Mouse (Mus musculus) spleen, adult 2 months (tissue): ENCODE data around the gene Ruvbl2. TPM values are rescaled to one million over a fixed set of nuclear protein-coding genes. Genes with fewer than 3 reads are reported as not detected.
A peak's percentile ranks its signal among the peaks of the same experiment; 100 is the strongest.

ENCODE experiments used
- DNase-seq, 2 experiments: peaks; one replicate each; pipeline versions ENCODE4 v3.0.0 to v3.0.0-alpha.2; 2012 to 2021; ENCODE audit warnings: low spot score in 2 of 2, low read depth in 1 of 2
- H3K27ac ChIP-seq: fragments of 200-500 bp; 2 replicates; pipeline ENCODE4 v1.5.1; 2012; ENCODE audit warnings: low read length, inconsistent platforms; ENCODE audit not compliant: insufficient read depth
- H3K27me3 ChIP-seq: fragments of 200-500 bp; 2 replicates; pipeline ENCODE4 v1.6.1; 2012; ENCODE audit warnings: mild to moderate bottlenecking, moderate library complexity, low read length, inconsistent platforms; ENCODE audit not compliant: control insufficient read depth, insufficient read depth
- H3K36me3 ChIP-seq: fragments of 200-500 bp; 2 replicates; pipeline ENCODE4 v1.6.1; 2012; ENCODE audit warnings: mild to moderate bottlenecking, low read length, inconsistent platforms; ENCODE audit not compliant: control insufficient read depth, insufficient read depth
- H3K4me1 ChIP-seq: fragments of 200-500 bp; 2 replicates; pipeline ENCODE4 v1.6.1; 2011; ENCODE audit warnings: inconsistent platforms; ENCODE audit not compliant: control insufficient read depth, insufficient read depth, insufficient read length
- H3K4me3 ChIP-seq: fragments of 200-500 bp; 2 replicates; pipeline ENCODE4 v1.5.1; 2011; ENCODE audit warnings: mild to moderate bottlenecking, inconsistent platforms; ENCODE audit not compliant: insufficient read depth, insufficient read length; ENCODE audit errors: extremely low read depth
- CTCF ChIP-seq: fragments of 200-500 bp; IDR thresholded peaks from 2 replicates; pipeline ENCODE4 v1.5.1; 2011; ENCODE audit warnings: mild to moderate bottlenecking, inconsistent platforms; ENCODE audit not compliant: insufficient read depth, insufficient read length, insufficient replicate concordance; ENCODE audit errors: extremely low read depth
- POLR2A ChIP-seq: fragments of 200-500 bp; IDR thresholded peaks from 2 replicates; pipeline ENCODE4 v1.6.1; 2011; ENCODE audit warnings: low read depth, low read length, inconsistent platforms
- whole genome bisulfite sequencing: fragments of 180-500 bp; shearing (Covaris S2); methylation state at CpG from one replicate; pipeline ENCODE4 v1.1.7; 2018; 5-methylcytosine and 5-hydroxymethylcytosine counted together
- polyA plus RNA-seq: library from polyadenylated mRNA; depleted of rRNA; stranded (reverse); fragments of >200 nt; gene quantifications from 2 replicates; pipeline ENCODE4 v1.2.3, GENCODE M21; 2012

Ruvbl2 gene
- polyA plus RNA-seq, 1 experiment: 55.3 TPM

DNA sequence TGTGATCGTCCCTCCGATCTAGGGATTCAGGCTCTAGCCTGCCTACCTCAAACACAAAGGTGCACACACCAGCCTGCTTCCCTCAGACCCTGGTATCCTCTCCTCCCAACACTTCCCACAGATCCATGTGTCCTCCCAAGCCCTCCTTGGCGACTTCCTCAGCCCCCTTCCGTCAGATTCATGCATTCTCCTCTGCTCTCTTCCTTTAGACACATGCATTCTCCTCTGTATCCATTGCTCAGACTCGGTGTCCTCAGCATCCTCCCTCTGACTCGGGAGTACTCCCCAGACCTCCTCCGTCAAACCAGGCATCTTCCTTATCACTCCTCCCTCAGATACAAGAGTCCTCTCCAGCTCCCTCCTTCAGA is 4.1 kb downstream of the Ruvbl2 start:
- TF ChIP-seq POLR2A: no peak
- no peak for TF ChIP-seq CTCF
- under 1% methylated on average over 7 of the region's 7 CpGs for WGBS
- no peak for DNase-seq
- Histone ChIP-seq H3K27me3 (no peaks in the 10 kb centered on the region), H3K36me3 (peaks cover 10% of the 10 kb centered on the region), H3K4me1 (peaks cover 10% of the 10 kb centered on the region; the same call in 1 of the 2 replicates), H3K27ac (peak overlapping the region; percentile 72), H3K4me3 (peak overlapping the region; percentile 74)

DNA sequence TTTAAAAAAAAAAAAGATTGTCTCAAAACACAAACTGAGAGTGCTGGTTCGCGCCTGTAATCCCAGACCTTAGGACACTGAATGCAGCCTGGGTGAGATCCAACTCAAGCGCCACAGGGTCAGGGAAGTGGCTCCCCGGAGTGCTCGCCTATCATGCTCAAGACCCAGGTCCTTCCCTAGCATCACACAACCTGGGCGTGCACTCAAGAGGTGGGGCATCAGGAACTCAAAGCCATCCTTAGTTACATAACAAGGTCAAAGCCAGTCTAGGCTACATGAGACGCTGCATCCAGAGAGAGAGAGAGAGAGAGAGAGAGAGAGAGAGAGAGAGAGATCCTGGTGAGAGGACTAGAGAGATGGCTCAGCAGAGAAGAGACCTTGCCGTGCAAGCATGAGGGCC is 11.3 kb downstream of the Ruvbl2 start:
- DNase-seq: no peak
- H3K36me3 ChIP-seq: peaks cover 51% of the 10 kb centered on the region
- TF ChIP-seq POLR2A (no peak), CTCF (no peak)
- no peaks in the 10 kb centered on the region for H3K27me3 ChIP-seq
- no peaks in the 10 kb centered on the region for H3K4me1 ChIP-seq
- WGBS: 92% methylated on average over 8 of the region's 8 CpGs
- H3K27ac ChIP-seq: no peak overlapping the region
- no peak overlapping the region for H3K4me3 ChIP-seq

DNA sequence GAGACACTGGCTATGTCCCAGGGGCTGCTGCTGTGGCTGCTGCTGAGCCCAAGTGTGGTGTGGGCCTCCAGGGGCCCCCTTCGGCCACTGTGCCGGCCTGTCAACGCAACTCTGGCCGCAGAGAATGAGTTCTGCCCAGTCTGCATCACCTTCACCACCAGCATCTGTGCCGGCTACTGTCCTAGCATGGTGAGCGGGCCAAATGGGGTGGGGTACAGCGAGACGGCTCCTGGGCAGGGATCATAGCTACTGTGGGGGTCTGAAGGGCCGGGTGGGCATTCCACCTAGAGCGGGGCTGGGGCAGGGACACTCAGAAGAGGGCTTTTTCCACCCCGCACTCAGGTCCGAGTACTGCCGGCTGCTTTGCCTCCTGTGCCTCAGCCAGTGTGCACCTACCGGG is 16.7 kb downstream of the Ruvbl2 start:
- H3K36me3 ChIP-seq: peaks cover 41% of the 10 kb centered on the region
- no peak for DNase-seq
- WGBS: 97% methylated on average over 14 of the region's 14 CpGs

DNA sequence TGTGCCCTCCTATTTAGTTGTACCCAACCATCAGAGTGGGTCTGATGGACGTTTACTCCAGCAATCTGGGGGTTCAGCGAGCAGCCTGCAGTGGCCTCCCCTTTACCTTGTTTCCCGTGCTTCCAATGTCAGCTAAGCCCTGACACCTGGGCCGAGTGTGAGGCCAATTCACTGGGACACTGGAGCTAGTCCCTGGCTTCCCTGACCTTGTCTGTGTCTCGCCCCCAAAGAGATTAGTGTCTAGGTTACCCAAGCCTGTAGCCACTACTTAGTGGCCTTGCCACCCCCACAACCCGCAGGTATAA is 17.3 kb downstream of the Ruvbl2 start, which contains the start of gene Lhb:
Gene Lhb (plus strand): TSS at position 206 of the 305 bp plus-strand sequence.
- Histone ChIP-seq H3K36me3 (peaks cover 41% of the 10 kb centered on the region), H3K4me3 (no peak within 1 kb of the TSS), H3K4me1 (peaks cover 3% of the 10 kb centered on the region), H3K27me3 (peaks cover 11% of the 10 kb centered on the region), H3K27ac (no peak within 1 kb of the TSS)
- WGBS: 83% methylated on average over 6 of the region's 6 CpGs
- no peak for DNase-seq
- TF ChIP-seq CTCF (no peak), POLR2A (no peak)

More for the DNA sequence above, 16.7 kb downstream of the Ruvbl2 start:
- H3K4me3 ChIP-seq: no peak overlapping the region
- TF ChIP-seq POLR2A: no peak
- no peak overlapping the region for H3K27ac ChIP-seq
- H3K4me1 ChIP-seq: no peaks in the 10 kb centered on the region
- H3K27me3 ChIP-seq: peaks cover 6% of the 10 kb centered on the region; the same call in 1 of the 2 replicates

DNA sequence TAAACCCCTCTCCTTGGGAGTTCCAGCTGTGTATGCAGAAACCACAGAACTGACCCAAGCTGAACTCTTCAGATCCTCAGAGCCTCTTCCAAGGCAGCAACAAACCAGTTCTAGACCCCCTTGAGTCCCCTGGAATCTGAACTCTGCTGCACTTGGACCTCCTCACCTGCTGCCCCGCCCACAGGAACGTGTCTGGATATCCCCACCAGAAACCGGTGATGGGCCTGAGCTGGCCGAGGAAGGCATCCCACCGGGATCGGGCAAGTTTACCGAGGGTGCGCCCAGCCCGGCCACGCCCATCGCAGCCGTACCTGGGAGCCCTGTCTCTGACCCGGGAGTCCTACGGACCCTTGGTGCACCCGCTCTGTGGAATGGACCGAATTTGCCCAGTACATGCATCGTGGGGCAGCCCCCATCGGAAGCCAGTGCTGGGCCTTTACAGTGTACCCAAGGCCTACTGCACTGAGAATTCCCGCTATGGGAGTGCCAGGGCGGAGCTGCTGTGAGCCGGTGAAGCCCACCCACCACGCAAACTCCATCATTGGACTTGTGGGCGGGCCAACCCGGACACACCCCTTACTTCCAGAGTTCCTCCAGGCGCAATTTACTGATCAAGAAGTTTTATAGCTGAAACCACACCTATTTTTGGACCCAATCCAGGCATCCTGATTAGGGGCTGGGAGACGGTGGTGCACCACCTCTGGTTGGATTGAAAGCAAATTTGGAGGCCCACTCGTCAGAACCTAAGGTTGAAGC is 17.9 kb downstream of the Ruvbl2 start:
- peaks cover 40% of the 10 kb centered on the region for H3K36me3 ChIP-seq
- no peak overlapping the region for H3K4me3 ChIP-seq
- peaks cover 5% of the 10 kb centered on the region for H3K4me1 ChIP-seq
- no peak for TF ChIP-seq POLR2A
- TF ChIP-seq CTCF: no peak
- H3K27me3 ChIP-seq: peaks cover 15% of the 10 kb centered on the region
- WGBS: 54% methylated on average over 27 of the region's 27 CpGs
- H3K27ac ChIP-seq: no peak overlapping the region
- DNase-seq: no peak

DNA sequence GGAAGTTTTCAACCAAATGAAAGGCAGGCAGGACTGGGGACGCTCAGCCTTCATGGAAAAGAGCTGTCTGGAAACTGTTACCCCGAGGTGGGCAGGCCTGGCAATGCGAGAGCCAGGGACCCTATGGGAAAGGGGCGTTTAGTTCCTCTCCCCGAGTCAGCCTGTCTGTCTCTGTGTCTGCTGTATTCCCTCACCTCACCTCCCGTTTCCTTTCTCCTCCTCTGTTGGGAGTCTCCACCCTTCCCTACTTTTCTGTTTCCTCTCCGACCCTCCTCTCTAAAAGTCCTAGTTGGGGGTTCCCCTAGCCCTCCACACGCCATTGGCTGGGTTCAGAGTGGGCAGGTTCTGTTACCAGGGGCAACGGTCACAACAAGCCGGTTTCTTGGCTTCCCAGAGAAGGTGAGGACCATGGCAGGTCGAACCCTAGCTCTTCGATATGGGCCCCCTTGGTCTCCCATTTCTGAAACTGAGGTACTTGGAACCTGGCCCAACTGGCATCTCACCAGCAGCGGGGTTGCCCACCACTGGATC is 19.9 kb downstream of the Ruvbl2 start:
- Histone ChIP-seq H3K27ac (no peak overlapping the region), H3K4me3 (no peak overlapping the region), H3K27me3 (peaks cover 28% of the 10 kb centered on the region), H3K4me1 (peaks cover 9% of the 10 kb centered on the region), H3K36me3 (peaks cover 22% of the 10 kb centered on the region)
- no peak for TF ChIP-seq POLR2A
- TF ChIP-seq CTCF: no peak
- 15% methylated on average over 13 of the region's 13 CpGs for WGBS
- no peak for DNase-seq

DNA sequence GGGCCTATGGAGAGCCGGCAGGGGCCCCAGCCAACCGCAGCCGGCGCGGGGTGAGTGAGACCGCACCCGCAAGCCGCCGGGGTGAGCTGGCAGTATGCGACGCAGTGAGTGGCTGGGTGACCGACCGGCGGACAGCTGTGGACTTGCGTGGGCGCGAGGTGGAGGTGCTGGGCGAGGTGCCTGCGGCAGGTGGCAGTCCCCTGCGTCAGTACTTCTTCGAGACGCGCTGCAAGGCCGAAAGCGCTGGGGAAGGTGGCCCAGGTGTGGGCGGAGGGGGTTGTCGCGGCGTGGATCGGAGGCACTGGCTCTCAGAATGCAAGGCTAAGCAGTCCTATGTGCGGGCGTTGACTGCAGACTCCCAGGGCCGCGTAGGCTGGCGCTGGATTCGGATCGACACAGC is 22.3 kb downstream of the Ruvbl2 start:
- no peak for DNase-seq

More for the DNA sequence above, 22.3 kb downstream of the Ruvbl2 start:
- Histone ChIP-seq H3K27me3 (peaks cover 28% of the 10 kb centered on the region), H3K27ac (no peak overlapping the region), H3K4me1 (peaks cover 9% of the 10 kb centered on the region), H3K4me3 (no peak overlapping the region; the same call in 1 of the 2 replicates), H3K36me3 (no peaks in the 10 kb centered on the region)
- TF ChIP-seq CTCF (no peak), POLR2A (no peak)
- 9% methylated on average over 37 of the region's 37 CpGs for WGBS
